Mouse (Mus musculus) bone marrow macrophage, adult 2 months (primary cell): ENCODE measurements at regions not wholly inside any gene's neighbourhood (a gene's known extent, or its start where the extent isn't known, plus 50 kb on each side); places are given as distances from the start of the nearest gene placed in this dataset.

Experiments used
- CTCF ChIP-seq: IDR thresholded peaks from 2 replicates; pipeline ENCODE4 v1.5.1; 2012; ENCODE audit warnings: low read depth, mild to moderate bottlenecking, low read length, moderate library complexity
- POLR2A ChIP-seq: IDR thresholded peaks from 2 replicates; pipeline ENCODE4 v1.6.1; 2012; ENCODE audit warnings: mild to moderate bottlenecking, low read depth, low read length, borderline replicate concordance

DNA sequence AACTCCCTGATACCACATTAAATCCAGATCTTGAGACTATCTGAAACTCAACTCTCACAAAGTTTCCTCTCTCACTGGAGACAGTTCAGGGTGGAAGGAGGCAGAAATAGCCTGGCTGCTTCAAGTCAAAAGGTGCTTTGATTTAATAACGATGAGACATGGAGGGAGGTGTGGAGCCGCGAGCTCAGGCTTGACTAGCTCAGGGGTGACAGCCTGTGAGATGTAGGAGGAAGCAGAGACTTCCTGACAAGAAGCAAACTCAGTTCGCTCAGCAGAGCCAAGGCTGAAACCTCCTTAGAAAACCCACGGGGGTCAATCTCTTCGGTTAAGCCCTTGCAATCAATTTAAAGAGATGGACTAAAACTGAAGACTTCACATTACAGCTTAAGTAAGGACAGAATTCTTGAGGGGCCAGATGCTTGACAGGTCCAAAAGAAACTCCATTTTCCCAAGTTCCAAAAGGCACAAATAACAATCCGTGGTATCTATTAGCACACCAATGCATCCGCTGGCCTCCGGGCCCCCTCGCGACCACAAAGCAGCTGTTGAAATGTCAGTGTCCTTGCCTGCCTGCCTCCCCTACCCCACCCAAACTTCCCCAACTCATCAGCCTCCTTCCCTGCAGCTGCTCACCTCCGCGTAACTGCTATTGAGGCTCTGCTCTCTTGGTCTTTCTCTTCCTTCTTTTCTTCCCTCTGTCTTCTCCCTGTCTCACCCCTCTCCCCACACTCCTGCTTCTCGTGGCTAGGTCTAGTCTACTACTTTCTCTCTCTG, 99.8 kb upstream of the Supt20 start:
- TF ChIP-seq CTCF (no peak), POLR2A (no peak)
